Mouse (Mus musculus): Measurements from ENCODE around the gene Saysd1.

Saysd1 gene

DNA sequence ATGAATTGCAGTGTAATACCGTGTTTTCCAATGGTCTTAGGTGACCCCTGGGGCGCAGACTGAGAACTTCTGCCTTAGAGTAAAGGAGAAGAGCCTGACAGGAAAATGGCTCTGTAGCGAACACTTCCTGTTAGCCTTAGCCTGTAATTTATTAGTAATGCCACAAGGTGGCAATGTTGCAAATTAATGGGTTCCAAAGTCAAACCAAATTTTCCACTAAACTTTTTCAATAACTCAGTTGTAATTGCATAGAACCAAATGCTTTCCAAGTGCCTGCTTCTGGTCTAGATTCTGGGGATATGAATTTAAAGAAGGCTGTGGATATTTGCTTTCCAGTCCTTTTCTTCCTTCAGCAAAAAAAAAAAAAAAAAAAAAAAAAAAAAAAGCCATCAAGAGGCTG is 26.1 kb downstream of the Saysd1 start:
- in situ Hi-C loops (cut with MboI): loop anchor here (5.0 kb wide), 1 partner anchor 150 kb away; no protein-coding TSS in a partner anchor

GRCm38 (mm10) chr14:20110945-20111344 is 27.4 kb downstream of the Saysd1 start:
- in situ Hi-C loops (cut with MboI): loop anchor here (5.0 kb wide), 1 partner anchor 151 kb away; no protein-coding TSS in a partner anchor

DNA sequence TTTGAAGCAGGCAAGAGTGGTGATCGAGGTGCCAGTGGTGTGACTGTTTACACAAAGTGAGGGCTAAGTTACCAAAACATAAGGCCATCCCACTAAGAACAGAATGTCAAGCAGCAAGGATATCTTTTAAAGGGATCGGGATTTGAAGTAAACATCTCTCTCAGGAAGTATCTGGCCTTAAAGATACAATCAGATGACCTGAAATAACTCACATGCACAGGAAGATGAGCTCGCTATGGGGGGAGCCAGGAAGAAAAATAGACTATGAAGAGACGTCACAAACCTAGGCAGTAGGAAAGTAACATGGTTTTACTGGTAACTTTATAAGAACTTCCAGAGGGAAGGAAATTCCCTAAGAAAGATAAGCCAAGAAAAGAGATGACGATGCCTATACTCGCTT is 32.1 kb downstream of the Saysd1 start:
- in situ Hi-C loops (cut with MboI): no loop called here

DNA sequence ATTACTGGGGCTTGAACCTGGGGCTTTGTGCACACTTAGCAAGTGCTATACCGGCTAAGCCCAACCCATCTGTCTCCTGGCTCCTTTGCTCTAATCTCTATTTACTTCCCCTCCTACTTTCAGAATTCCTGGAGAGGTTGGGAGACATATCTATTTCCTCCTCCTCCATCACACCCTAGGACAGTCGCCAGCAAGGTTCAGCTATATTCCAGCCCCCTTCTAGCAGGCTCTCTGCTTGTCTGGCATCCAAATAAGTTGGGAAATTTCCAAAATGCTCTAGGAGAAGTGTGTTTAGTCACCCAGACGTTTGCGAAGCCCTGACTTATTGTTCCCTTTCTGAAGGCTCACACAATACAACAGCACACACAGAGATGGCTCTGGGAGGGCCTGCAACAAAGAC is 35.1 kb downstream of the Saysd1 start:
- in situ Hi-C loops (cut with MboI): no loop called here

GRCm38 (mm10) chr14:20098061-20098460 is 40.3 kb downstream of the Saysd1 start:
- in situ Hi-C loops (cut with MboI): no loop called here

DNA sequence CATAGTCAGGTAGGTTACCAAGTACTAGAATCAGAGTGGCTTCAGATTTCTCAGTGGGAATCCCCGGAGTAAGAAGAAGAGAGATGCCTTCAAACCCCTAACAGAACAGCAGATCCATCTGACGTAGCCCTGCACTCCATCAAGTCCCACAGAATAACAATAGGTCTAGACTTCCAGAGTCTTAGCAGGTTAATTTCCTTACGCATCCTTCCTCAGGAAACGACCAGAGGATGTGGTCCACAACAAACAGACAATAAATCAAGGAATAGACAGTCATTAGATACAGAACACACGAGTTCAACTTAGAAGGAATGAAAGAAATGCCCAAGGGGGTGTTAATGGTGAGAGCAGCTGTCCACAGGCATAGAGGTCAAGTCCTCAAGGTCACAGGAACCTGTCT is 43.4 kb downstream of the Saysd1 start:
- in situ Hi-C loops (cut with MboI): no loop called here

GRCm38 (mm10) chr14:20093493-20093892 is 44.8 kb downstream of the Saysd1 start:
- in situ Hi-C loops (cut with MboI): no loop called here

- in situ Hi-C loops (cut with MboI): no loop called here
These were observed 54.0 kb downstream of the Saysd1 start for GRCm38 (mm10) chr14:20084335-20084734.

DNA sequence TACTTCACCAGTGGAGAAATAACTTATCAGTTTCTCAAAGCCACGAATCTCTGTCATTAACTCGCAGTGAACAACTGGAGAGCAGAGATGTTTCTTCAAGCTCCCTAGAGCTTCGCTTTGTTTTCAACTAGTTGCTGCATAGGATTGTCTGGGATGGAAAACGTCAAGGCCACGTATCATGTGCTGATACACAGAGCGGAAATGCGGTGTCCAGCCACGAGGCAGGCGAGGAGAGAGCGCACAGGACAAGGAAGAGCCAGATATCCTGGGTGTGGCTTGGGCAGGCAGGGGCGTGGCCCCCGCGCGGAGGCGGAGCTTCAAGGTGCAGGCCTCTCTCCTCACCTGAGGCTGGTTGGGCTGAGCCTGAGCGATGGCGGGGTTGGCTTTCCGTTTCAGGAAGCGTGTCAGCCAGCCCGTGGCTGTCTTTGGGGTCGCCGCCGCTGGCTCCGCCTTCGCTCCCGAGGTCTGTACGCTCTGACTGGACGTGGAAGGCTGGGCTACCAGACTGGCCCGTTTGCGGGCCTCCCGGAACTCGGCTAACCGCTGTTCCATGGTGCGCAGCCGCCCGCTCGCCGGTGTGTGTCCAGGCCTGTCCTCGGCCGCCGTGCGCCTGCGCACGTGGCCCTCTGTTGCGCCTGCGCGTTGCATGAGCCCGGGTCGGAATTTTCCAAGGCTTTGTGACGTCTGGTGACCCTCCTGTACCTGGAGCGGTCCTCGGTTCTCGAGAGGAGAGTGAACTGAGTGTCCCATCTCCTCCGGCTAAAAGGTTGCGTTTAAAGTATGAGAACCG is 55.6 kb downstream of the Saysd1 start:
- in situ Hi-C loops (cut with MboI): no loop called here

GRCm38 (mm10) chr14:20081937-20082533 is 56.3 kb downstream of the Saysd1 start:
- in situ Hi-C loops (cut with MboI): no loop called here

DNA sequence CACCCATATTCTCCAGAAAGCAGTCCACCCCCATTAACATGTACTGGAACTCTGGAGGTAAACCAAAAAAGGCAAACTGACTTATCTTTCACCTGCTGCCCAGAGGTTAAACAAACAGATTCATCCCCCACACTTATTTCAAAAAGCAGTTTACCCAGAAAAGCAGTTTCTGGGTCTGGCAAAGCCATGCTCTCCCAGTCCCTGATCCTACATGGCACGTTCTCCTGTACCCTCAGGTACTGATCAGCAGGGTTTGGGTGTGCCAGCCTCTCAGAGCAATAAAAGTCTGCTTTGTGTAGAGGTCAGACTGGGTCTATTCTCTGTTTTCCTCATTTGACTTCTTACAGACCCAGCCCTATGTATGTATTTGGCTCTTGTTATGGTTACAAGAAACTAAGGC is 57.2 kb downstream of the Saysd1 start:
- in situ Hi-C loops (cut with MboI): no loop called here

DNA sequence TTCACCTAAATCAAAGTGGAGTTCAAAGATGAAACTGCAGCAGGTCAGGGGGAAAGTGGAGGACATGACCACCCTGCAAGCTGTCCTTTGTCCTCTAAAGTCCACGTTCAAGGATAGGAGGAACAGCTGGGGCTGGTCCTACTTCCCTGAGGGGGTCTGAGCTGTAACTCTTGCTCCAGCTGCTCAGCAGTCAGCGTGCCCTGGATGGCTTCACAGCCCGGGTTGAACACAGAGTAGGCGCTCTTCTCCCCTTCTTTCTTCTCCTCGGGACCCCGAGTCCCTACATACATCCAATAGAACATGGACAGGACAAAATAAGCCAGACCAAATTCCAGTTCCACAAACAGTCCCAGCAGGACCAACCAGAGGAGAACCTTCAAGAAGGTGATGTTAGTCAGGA is 61.2 kb downstream of the Saysd1 start:
- in situ Hi-C loops (cut with MboI): no loop called here

- in situ Hi-C loops (cut with MboI): no loop called here
These were observed 62.8 kb downstream of the Saysd1 start for GRCm38 (mm10) chr14:20075544-20075943.

DNA sequence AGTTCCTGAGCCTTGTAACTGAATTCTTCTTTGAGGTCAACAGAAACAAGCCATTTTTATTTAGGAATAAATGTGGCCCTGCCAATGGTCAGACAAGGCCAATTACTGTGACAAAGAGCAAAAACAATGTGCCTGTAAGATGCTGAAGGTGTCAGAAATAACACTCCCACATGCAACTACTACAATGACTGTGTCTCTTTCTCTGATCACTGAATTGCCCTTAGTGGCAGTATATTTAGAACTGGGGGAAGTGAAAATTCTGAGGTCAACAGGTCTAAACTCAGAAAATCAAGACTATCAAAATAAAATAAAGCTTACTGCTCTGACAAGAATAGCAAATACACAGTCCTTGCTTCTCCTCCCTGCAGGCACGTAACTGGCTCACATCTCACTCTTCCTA is 63.6 kb downstream of the Saysd1 start:
- in situ Hi-C loops (cut with MboI): loop anchor here (5.0 kb wide), 1 partner anchor 237 kb away; no protein-coding TSS in a partner anchor

DNA sequence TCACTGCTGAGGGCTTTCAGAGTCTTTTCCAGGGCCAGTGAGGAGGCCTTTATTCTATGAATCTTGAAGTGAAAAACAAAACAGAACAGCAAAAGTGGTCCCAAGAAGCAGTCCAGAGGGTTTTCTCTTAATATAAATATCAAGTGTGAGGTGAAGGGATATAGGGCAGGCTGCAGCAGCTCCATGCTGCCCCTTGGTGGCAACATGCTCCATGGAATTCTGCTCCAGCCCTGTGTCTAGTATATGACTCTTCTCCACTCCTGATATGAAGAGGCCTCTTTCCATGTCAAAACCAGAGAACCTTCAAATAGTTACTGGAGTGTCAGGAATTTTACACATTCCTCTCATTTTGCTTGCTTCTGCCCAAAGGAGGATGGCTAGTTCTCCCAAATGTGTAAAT is 67.7 kb downstream of the Saysd1 start:
- in situ Hi-C loops (cut with MboI): loop anchor here (5.0 kb wide), 1 partner anchor 233 kb away; no protein-coding TSS in a partner anchor

GRCm38 (mm10) chr14:20068365-20068764 is 70.0 kb downstream of the Saysd1 start:
- in situ Hi-C loops (cut with MboI): loop anchor here (10.0 kb wide), 1 partner anchor 364 kb away; no protein-coding TSS in a partner anchor

- in situ Hi-C loops (cut with MboI): loop anchor here (10.0 kb wide), 1 partner anchor 363 kb away; no protein-coding TSS in a partner anchor
These were observed 70.8 kb downstream of the Saysd1 start for GRCm38 (mm10) chr14:20067293-20068074.

DNA sequence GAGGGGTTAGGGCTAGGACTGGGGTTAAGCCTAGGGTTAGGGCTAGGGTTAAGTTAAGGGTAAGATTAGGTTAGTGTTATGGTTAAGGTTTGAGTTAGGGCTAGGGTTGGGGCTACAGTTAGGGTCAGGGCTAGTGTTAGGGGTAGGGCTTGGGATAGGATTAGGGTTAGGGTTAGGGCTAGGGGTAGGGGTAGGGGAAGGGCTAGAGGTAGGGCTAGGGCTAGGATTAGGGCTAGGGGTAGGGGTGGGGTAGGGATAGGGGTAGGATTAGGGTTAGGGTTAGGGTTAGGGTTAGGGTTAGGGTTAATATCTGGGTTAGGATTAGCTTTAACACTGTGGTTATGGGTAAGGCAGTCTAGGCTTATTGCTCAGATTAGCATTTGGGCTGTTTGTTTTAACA is 73.6 kb downstream of the Saysd1 start:
- in situ Hi-C loops (cut with MboI): loop anchor here (10.0 kb wide), 1 partner anchor 360 kb away; no protein-coding TSS in a partner anchor

DNA sequence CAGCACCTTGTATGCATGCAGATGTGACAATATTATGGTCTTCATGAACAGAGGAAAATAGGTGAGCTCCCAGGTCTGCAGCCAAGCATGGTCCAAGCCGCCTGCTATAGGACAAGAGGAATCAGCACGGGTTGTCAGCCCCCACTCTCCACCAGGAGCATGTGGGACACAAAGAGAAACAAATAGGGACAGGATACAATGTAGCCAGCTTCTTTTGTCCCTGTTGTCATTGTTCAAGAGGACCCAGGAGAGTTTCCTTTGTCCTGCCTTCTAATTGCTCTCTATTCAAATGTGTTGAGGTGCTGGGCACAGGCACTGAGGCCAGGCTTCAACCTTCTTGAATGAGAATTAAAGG is 89.9 kb downstream of the Saysd1 start:
- in situ Hi-C loops (cut with MboI): no loop called here

- in situ Hi-C loops (cut with MboI): no loop called here
These were observed 90.4 kb downstream of the Saysd1 start for GRCm38 (mm10) chr14:20047814-20048480.

DNA sequence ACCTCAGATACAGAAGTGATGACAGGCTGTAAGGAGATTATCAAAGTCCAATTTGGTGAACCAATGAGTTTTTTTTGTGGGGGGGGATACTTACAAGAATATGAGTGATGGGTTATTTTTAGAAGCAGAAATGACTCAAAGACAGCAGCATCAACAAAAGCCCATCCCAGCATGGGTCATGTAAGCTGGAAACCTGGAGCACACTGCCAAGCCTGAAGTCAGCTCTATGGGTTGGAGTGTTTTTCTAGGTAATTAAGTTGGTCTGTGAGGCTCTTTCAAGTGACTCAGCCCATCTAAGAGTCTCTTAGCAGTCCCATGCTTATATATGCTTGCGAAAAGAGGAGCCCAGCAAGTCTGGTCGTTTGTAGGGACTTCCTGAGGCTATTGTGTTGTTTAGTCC is 91.0 kb downstream of the Saysd1 start:
- in situ Hi-C loops (cut with MboI): no loop called here

GRCm38 (mm10) chr14:20044036-20044435 is 94.3 kb downstream of the Saysd1 start:
- in situ Hi-C loops (cut with MboI): no loop called here

Measured in mature B cell (primary cell).